Mouse (Mus musculus) erythroblast, embryonic 14.5 days (primary cell): ENCODE measurements around the gene Mageb18.

Experiments used
- GATA1 ChIP-seq: IDR thresholded peaks from 2 replicates; pipeline ENCODE4 v1.6.1; 2012; ENCODE audit warnings: low read length, inconsistent platforms, mixed read lengths
- TAL1 ChIP-seq: IDR thresholded peaks from 3 replicates; pipeline ENCODE4 v1.6.1; 2012; ENCODE audit warnings: low read length, inconsistent platforms, mixed read lengths

DNA sequence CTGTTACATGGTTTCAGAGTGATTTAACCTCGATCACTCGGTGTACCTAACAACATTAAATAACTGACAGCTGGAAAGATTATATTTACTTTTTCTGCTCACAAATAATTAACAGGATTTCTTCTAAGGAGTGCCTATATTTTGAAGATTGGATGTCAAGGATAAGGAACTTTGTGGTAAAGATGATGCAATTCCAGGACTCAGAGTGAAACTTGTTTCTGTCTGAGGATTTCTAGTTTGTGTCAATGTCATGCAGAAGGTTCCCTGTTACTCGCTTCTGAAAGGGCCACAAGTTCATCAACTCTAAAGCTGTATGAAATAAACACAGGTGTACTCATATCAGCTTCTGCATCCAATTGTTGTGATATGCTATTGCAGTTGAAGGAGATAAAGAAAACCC is 13.4 kb upstream of the Mageb18 start:
- no peak for TF ChIP-seq GATA1
- TF ChIP-seq TAL1 = no peak
